Mouse (Mus musculus): ENCODE data around the gene Aph1b.

Gene Aph1b

DNA sequence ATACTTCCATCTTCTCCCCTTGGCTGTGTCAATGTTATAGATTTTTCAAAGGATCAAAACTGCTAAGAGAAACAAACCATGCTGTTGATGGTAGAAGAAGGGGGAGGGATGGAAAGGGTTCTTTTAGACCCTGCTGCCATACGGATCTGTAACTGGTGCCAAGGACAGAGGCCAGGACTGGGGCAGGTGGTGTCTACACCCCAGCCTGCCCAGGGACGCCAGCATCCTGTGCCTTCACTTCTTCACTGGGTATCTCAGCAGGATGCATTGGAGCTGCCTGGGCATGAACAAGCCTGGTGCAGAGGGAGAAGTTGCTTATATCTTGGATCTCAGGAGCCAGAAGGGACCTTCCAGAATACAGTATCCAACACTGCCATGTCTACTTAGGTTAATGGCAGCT, 50.8 kb downstream of the Aph1b start:
- no peak for DNase-seq (ENCODE audit: low spot score in 2 of 2)

DNA sequence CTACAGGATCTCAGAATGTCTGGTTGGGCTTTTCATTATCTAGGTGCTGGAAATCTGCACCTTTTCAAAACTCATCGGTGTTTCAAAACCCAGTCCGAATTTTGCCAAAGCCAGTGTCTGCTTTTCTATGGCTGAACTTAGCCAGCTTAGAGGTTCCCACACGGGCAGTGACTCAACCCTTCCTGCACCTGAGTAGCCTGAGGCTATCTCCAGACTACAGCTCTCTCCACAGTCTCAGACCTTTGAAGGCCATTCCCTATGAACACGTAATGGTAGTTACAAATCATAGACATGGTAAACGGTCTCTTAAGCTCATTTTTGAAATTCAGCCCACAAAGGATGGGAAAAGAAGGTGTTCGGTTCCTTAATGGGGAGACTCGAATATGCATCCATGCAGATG, 55.8 kb downstream of the Aph1b start:
- no peak for DNase-seq (ENCODE audit: low spot score in 2 of 2)

DNA sequence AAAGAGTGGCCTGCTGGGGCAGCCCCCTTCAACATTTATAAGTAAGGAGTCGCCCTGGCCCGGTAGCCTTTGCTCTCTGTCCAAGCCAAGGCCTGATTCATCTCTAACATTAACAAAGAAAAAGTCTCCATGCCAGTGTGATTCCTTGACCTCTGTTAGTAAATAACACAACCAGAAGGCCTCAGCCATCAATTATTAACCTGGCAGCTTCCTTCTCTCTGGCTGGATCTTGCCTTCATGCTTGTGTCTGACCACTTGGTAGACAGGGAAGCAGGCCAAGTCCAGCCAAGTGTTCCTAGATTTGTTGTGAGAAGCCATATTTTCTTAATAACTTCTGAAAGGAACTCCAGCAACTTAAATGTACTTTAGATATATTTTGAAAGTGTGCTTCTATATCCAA, 58.7 kb downstream of the Aph1b start:
- no peak for DNase-seq (ENCODE audit: low spot score in 2 of 2)

- DNase-seq (ENCODE audit: low spot score in 2 of 2) = no peak
These were observed 59.3 kb downstream of the Aph1b start for GRCm38 (mm10) chr9:66736016-66736415.

- peak in 1 of 2 experiments; percentile 37 for DNase-seq (ENCODE audit: low spot score in 2 of 2)
These were observed 60.2 kb downstream of the Aph1b start for GRCm38 (mm10) chr9:66735122-66735521.

DNA sequence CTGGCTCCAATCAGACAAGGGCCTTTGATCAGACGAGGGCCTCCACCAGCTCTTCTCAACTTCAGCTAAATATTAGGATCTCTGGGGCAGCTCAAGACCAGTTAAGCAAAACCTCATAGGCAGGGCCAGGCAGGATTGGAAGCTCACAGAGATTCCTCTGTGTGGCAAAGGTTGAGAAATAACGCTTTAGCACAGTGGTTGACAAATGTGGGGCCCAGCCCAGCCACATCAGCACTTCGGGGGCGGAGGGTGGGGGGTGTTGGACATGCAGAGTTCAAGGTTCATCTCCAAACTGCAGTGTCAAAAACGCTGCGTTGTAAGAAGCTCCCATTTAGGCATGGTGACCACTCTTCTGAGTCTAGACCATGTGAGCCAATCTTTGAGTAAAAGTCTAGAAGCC, 60.7 kb downstream of the Aph1b start:
- no peak for DNase-seq (ENCODE audit: low spot score in 2 of 2)

- DNase-seq (ENCODE audit: low spot score in 2 of 2) = peak; percentile 74 to 79
These were observed 62.2 kb downstream of the Aph1b start for GRCm38 (mm10) chr9:66732791-66733691.

DNA sequence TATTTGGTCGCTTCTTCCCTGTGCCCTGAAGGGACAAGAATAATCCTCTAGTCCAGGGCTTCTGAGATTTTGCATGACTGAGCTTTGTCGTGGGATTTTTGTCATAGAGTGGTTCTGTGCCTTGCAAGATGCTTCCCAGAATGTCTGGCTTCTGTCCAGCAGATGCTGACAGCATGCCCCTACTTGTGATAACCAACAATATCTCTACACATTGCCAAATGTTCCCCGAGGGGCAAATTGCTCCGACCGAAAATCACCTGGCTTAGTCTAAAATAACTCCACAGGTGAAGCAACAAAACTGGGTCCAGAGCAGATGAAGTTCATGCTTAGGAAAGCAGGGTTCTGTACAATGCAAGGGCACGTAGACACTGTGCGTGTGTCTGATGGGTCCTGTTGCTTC, 64.0 kb downstream of the Aph1b start:
- no peak for DNase-seq (ENCODE audit: low spot score in 2 of 2)

DNA sequence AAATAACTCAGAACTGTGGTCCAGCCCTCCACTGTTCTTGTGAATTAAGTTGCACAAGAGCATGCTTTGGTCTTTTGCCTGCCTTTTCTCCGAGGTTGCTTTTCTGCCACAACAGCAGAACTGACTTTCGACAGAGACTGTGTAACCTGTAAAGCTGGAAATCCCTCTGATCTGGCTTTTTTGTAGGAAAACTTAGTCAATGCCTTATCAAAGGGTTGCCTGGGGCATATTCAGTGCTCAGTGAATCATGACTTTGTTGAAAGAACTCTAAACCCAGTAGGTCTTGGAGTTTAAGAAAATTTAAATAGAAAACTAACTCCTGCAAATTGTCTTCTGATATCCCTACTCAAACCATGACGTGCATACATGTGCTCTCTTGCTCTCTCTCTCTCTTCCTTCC, 64.7 kb downstream of the Aph1b start:
- DNase-seq (ENCODE audit: low spot score in 2 of 2) = no peak

GRCm38 (mm10) chr9:66727333-66727732, 68.0 kb downstream of the Aph1b start:
- no peak for DNase-seq (ENCODE audit: low spot score in 2 of 2)

GRCm38 (mm10) chr9:66725591-66725990, 69.7 kb downstream of the Aph1b start:
- no peak for DNase-seq (ENCODE audit: low spot score in 2 of 2)
